Mouse (Mus musculus) 3T3-L1 (cell line): ENCODE results near the gene Llgl2.
"Not testable (repeated sequence)": the region's sequence is repeated elsewhere in the genome, so short reads cannot be mapped to it uniquely, and the experiment has no call there.

Experiments
- DNase-seq: peaks from one replicate; pipeline ENCODE4 v3.0.0-alpha.2; 2015; ENCODE audit warnings: low read depth, low spot score

Gene Llgl2

DNA sequence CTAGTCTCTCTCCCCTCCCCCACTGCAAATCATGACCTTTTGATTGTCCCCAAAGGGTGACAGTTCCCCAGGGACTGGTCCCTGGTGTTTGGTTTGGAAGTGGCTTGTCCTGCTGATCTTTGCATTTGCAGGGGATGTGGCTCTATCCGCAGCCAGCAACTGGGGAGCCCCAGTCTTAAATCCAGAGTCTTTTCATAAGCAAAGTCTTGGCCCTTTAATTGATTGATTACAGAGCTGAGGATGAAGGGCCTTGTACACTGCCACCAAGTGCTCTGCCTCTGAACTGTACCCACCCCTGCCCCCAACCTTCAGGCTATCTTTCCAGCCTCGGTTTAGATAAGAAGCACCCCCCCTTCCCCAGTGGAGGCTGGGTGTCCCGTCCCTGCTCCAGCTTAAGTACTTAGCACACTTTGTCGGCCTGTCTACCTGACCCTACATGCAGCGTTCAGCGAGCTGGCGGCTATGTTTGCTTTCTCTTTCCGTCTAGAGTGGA is 9.2 kb downstream of the Llgl2 start:
- no peak for DNase-seq

- DNase-seq, result no peak
Observed at GRCm38 (mm10) chr11:115834033-115834432, 10.2 kb downstream of the Llgl2 start.

GRCm38 (mm10) chr11:115836656-115837395 is 13.0 kb downstream of the Llgl2 start:
- DNase-seq, result no peak

DNA sequence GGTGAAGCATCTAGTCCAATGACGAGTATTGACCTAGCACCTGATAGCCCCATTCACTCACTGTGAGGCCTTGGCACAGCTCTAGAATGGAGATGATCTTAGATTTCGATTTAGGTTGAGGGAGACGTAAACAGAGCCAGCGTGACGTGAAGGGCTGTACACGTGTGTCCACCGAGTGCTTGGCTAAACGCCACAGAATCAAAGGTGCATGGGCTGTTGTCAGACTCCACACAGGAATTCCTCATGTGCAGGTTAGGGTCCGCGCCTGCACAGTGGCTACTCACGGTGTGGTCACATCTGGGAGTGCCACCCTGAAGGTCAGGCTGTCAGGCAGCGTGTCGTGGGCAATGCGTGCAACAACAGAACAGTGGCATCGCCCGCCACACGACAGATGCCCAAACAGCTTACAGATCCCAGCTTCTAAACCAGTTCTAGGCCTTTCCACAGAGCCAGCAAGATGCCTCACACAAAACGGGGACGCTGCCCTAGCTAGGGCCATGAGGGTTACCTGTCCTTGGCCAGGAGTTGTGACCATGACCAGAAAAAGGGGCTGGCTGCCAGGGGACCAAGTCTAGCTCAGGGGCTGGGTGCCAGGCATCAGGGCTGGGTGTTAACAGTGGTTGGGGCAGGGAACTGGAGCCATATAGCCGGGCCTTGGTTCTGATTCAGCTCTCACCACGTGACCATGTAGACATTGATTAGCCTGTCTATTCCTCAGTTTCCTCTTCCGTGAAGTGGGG is 13.9 kb downstream of the Llgl2 start:
- DNase-seq, result no peak

DNA sequence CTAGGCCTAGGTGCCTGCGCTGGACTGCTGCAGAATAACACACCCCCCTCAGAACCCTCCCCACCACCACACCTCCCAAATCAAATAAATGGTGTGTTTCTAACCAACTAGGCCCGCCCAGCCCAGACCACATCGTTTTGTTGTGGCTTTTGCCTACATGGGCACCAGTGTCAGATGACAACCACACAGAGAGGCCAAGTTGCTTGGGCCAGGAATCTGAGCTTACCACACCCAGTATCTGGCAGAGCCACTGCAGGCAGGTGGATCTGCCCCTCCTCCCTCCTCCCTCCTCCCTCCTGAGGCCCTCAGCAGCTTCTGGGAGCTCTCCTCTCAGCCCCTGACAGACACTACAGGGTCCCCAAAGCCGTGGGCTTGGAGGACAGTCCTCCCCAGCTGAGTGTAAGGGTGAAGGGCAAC is 15.1 kb downstream of the Llgl2 start:
- DNase-seq, result peak; percentile 68

GRCm38 (mm10) chr11:115839732-115840131 is 15.9 kb downstream of the Llgl2 start:
- no peak for DNase-seq

DNA sequence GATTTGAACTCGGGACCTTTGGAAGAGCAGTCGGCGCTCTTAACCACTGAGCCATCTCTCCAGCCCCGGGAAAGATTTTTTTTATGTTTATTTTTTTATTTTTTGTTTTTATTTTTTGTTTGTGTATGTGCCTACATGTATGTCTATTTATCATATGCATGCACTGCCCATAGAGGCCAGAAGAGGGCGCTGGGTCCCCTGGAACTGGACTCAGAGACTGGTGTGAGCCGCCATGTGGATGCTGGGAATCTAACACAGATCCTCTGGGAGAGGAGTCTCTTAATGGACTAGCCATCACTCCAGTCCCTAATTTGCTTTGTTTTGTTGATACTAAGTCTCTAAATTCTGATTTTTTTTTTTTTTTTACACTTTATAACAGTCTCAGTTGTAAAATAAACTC is 17.2 kb downstream of the Llgl2 start:
- DNase-seq, result no peak

- peak; percentile 29 for DNase-seq
Observed at GRCm38 (mm10) chr11:115841961-115842550, 18.2 kb downstream of the Llgl2 start.

DNA sequence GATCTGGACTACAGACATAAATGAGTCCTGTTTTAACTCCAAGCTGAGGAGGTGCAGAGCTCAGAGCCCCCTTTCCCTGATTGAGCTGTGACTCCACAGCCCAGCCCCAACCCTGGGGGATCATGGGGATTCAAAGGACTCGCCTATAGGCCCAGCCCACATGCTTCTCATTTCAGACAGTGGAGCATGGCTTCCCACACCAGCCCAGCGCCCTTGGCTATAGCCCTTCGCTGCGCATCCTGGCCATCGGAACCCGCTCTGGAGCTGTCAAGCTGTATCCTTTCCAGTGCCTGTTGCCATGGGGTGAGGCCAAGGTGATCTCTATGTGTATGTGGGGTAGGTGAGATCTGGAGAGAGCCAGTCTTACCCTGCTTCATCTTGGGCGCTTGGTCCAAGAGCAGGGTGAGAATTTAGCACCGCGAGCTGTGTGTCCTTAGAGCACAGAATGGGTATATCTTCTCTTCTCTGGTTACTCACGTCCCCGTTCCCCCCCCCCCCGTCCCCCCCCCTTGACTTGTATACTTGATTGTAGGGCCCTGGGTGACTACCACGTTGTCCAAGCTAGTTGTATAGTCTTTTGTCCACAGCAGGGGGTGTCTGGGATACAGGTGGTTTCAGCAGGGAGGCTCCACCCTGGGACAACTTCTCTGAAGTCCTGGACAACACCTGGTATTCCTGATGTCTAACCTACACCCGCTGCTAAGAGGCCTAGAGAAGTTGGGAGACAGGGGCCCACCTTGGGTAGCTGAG is 19.5 kb downstream of the Llgl2 start:
- DNase-seq, result no peak

- no peak for DNase-seq
Observed at GRCm38 (mm10) chr11:115843891-115844239, 20.0 kb downstream of the Llgl2 start.

- DNase-seq, result no peak
Observed at GRCm38 (mm10) chr11:115844240-115844639, 20.4 kb downstream of the Llgl2 start.

DNA sequence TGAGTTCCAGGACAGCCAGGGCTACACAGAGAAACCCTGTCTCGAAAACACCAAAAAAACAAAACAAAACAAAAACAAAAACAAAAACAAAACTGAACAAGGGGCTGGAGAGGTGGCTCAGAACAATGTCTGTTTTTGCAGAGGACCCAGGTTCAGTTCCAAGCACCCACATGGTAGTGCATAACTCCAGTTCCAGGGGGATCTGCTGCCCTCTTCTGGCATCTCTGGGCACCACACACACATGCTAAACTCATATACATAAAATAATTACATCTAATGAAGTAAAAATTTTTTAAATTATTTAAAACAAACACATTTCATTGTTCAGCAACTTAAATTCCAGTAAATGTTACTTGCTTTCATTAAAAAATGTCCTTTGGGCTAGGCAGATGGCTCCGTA is 22.0 kb downstream of the Llgl2 start:
- no peak for DNase-seq

DNA sequence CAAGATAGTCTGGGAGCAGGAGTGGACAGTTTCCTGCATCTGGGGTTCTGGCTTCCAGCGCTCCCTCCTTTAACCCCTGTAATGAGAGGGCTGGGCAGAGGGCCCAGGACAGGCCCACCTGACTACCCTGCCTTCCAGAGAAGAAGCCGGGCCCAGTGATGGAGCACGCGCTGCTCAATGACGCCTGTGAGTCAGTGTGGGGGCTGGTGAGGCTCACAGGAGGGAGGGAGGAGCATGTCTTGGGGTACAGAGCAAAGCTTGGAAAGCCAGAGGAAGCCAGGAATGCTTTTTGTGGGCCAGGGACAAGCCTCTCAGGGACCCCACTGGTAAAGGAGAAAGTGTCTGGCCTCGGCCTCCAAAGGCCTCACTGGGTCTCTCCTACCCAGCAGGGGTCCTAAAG is 30.8 kb downstream of the Llgl2 start:
- DNase-seq, result no peak

DNA sequence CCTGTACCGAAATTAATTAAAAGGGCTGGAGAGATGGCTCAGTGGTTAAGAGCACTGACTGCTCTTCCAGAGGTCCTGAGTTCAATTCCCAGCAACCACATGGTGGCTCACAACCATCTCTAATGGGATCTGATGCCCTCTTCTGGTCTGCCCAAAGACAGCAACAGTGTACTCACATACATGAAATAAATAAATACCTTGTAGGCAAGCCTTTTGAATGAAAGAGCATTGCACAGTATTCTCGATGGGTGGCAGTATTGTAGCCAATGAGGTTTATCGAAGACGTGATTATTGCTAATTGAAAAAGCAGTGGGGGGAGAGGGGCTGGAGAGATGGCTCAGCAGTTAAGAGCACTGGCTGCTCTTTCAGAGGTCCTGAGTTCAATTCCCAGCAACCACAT is 33.3 kb downstream of the Llgl2 start:
- not testable (repeated sequence) for DNase-seq

DNA sequence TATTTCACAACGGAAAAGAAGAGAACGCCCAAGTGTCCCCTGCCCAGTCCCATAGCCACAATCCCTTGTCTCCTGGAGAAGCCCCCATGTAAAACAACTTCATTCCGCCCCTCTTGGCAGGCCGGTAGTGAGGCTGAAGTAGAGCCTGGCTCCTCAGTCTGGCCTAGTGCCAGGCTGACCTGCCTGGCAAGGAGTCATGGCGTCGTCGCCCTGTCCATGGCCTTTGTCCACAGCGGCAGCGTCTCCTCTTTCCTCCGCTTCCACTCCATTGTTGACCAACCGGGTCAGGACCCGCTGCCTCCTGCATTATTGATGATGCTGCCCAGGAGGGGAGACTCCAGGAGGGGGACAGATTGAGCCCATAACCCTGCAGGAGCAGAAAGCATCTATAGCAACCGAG is 34.1 kb downstream of the Llgl2 start:
- no peak for DNase-seq

DNA sequence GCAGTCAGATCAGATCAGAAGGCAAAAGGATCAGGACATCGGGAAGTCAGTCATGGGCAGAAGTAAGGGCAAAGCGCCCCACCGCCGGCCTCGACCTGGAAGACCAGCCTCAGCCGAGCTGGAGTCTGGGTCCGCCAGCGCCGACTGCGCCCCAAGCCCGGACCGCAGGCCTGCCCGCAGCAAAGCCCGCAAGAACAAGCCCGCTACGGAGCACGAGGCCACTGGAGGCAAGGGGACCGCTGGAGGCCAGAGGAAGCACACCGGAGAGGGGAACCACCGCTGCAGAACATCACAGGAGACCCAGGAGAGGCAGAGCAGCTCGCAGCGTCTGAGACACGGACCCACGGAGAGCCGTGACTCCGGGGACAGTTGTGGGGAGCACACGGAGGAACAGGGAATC is 34.5 kb downstream of the Llgl2 start, which contains the start of gene Myo15b:
Gene Myo15b (plus strand): TSS at position 53 of the 400 bp plus-strand sequence.
- DNase-seq, result no peak

DNA sequence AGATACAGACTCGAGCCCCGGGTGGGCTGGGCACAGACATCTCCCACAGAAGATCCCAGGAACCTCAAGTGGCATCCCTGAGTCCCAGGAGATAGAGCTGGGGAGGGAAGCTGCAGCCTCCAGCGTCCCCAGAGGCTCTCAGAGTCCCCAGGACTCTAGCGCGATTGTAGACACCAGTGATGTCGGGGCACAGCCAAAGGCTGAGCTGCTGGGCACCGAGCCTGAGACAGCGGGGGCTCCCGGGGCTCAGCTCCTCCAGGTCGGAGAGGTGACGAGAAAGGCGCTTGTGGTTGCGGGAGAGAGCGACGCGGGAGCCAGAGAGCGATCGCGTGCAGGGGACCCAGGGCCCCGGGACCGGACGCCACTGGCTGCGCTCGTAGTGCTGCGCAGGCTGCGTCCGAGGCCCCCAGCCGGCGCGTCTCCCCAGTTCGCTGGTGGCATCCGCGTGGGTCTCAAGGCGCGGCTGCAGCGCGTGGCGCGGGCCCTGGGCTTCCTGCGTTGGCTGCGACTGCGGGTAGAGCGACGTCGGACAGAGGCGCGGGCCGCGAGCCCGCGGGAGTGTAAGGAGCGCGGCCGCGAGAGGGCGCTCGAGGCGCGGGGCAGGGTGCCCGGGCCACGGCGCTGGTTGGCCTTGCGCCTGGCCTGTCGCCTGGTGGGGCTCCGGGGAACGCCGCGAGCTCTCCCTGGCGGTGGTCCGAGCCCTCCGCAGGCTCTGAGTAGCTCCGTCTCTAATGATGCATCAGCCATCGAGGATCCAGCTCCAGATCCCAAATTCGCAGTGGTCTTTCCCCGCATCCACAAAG is 35.5 kb downstream of the Llgl2 start:
- peak; percentile 53 for DNase-seq

GRCm38 (mm10) chr11:115863895-115864294 is 40.0 kb downstream of the Llgl2 start:
- DNase-seq, result peak; percentile 29

GRCm38 (mm10) chr11:115869393-115869792 is 45.5 kb downstream of the Llgl2 start:
- DNase-seq, result peak; percentile 61

DNA sequence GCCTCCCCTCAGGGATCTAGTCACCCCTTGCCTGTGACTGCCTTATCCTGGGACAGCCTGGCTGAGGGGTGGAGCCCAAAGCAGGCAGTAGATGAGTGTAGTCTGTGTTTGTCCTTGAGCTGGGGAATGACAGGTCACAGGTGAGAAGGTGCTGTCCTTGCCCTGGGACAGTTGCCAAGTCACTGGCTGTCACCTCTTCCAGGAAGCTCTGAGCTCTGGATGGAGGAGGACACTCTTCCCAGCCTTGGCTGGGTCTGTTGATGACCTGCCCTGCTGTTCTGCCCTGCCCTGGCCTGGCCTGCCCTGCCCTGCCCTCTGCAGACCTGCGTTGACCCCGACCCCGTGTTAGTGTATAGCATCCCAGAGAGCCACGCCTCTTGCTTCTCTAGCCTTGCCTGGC is 48.6 kb downstream of the Llgl2 start:
- no peak for DNase-seq

GRCm38 (mm10) chr11:115875935-115876334 is 52.1 kb downstream of the Llgl2 start:
- no peak for DNase-seq
